Mouse (Mus musculus): ENCODE results near the gene Palm. TPM values are rescaled to one million over a fixed set of nuclear protein-coding genes. Genes with fewer than 3 reads are reported as not detected.

Palm gene
- polyA plus RNA-seq, 1 experiment from 2014 or later: 132 TPM

DNA sequence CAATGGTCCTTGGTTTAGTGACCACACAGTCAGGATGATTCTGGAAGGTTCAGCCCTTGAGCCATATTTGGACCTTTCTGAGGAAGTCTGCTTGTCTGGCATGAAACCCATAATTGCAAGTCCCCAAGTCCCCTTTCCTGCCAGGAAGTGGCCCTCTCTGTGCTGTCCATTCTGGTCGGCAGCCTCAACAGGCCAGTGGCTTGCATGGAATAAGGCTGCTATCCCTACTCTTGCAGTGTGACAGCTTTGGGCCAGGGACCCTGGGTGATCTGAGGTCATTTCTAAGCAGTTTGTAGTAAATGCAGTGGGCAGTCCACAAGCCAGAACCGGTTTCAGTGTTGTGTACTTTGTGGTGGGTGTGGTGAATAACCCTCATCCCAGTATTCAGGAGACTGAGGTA, 44.8 kb downstream of the Palm start:
- H3K9ac ChIP-seq (ENCODE audit: low read depth, low read length): no peak overlapping the region
- no peak overlapping the region for H3K4me2 ChIP-seq (replicated peaks; ENCODE audit: low read depth, low read length)
- no peak overlapping the region for H3K4me3 ChIP-seq (ENCODE audit: low read depth, low read length)
- WGBS: 80% methylated on average over 2 of the region's 2 CpGs
- no peaks in the 10 kb centered on the region for H3K4me1 ChIP-seq (replicated peaks; ENCODE audit: control insufficient read depth, insufficient read depth, low read length)
- H3K27ac ChIP-seq (ENCODE audit: low read depth, low read length): no peak overlapping the region
- H3K36me3 ChIP-seq (ENCODE audit: control insufficient read depth, insufficient read depth, low read length): no peaks in the 10 kb centered on the region
- ATAC-seq (ENCODE audit: low FRiP score) (no peak), DNase-seq (ENCODE audit: low spot score) (no peak)
- H3K27me3 ChIP-seq (ENCODE audit: control insufficient read depth, insufficient read depth, low read length): no peaks in the 10 kb centered on the region
- H3K9me3 ChIP-seq (ENCODE audit: control insufficient read depth, low read length): no peaks in the 10 kb centered on the region

DNA sequence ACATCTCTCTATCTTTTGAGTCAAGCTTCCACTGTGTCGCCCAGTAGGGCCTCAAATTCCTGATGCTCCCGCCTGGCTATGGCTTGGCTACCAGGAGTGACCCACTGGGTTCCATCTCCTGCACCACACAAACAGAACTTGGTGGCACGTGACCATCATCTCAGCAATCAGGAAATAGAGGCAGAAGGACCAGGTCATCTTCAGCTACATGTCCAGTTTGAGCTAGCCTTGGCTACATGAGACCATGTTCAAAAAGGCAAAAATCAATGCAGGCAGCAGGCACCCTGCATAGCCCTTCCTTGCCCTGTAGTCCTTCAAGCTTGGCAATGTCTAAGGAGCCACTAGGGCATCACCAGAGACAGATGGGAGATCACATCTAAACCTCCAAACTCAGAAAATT, 46.7 kb downstream of the Palm start:
- Histone ChIP-seq H3K4me2 (replicated peaks; ENCODE audit: low read depth, low read length) (no peak overlapping the region), H3K36me3 (ENCODE audit: control insufficient read depth, insufficient read depth, low read length) (no peaks in the 10 kb centered on the region), H3K4me3 (ENCODE audit: low read depth, low read length) (no peak overlapping the region), H3K9ac (ENCODE audit: low read depth, low read length) (no peak overlapping the region), H3K4me1 (replicated peaks; ENCODE audit: control insufficient read depth, insufficient read depth, low read length) (no peaks in the 10 kb centered on the region), H3K27ac (ENCODE audit: low read depth, low read length) (no peak overlapping the region), H3K27me3 (ENCODE audit: control insufficient read depth, insufficient read depth, low read length) (no peaks in the 10 kb centered on the region), H3K9me3 (ENCODE audit: control insufficient read depth, low read length) (no peaks in the 10 kb centered on the region)
- no peak for ATAC-seq (ENCODE audit: low FRiP score)
- WGBS: 84% methylated on average over 3 of the region's 3 CpGs
- DNase-seq (ENCODE audit: low spot score): no peak

DNA sequence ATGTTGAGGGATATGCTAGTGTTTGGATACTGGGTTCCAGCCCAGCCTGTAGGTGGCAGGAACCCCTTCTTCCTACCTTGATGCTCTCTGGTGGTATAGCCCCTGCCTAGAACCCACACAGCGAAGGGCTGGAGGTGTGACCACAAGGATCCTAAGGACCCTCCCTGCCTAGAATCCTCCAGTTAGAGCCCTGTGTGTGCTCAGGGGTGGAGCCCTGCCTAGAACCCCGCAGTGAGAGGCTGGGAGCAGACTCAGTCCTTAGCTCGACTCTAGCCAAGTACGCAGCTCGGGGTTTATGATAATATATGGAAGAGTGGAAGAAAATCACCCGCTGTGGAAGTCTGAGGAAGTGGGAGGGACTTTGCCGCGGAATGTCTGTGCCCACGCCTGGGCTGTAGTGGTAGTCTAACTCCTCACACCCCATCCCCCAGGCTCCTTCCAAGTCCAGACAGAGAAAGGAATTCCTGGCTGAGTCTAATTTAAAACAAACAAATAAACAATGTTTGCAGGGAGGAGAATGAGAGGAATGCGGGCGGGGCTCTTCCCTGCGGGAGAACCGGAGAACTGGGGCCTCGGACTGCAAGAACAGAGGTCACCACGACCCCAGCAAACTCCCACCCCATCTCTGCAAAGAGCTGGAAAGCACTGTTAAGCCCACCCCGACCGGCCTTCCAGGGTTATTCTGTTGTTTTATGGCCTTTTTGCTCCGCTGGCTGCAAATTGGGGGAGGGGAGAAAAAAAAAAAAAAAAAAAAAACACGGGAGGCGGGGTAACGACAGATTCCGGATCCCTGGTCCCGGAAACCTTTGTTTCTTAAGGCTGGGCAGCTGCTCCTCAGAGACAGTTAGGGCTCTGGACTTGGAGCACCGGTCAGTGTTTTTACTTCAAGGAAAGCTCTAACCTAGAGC, 47.5 kb downstream of the Palm start:
- H3K27ac ChIP-seq (ENCODE audit: low read depth, low read length): peak overlapping the region; percentile 47
- H3K4me1 ChIP-seq (replicated peaks; ENCODE audit: control insufficient read depth, insufficient read depth, low read length): no peaks in the 10 kb centered on the region
- H3K9me3 ChIP-seq (ENCODE audit: control insufficient read depth, low read length): no peaks in the 10 kb centered on the region
- H3K4me2 ChIP-seq (replicated peaks; ENCODE audit: low read depth, low read length): peak overlapping the region; percentile 50
- under 1% methylated on average over 23 of the region's 24 CpGs for WGBS
- H3K27me3 ChIP-seq (ENCODE audit: control insufficient read depth, insufficient read depth, low read length): no peaks in the 10 kb centered on the region
- H3K9ac ChIP-seq (ENCODE audit: low read depth, low read length): peak overlapping the region; percentile 32
- DNase-seq (ENCODE audit: low spot score) (peak; percentile 70), ATAC-seq (ENCODE audit: low FRiP score) (peak; percentile 76)
- H3K4me3 ChIP-seq (ENCODE audit: low read depth, low read length): peak overlapping the region; percentile 11
- no peaks in the 10 kb centered on the region for H3K36me3 ChIP-seq (ENCODE audit: control insufficient read depth, insufficient read depth, low read length)

DNA sequence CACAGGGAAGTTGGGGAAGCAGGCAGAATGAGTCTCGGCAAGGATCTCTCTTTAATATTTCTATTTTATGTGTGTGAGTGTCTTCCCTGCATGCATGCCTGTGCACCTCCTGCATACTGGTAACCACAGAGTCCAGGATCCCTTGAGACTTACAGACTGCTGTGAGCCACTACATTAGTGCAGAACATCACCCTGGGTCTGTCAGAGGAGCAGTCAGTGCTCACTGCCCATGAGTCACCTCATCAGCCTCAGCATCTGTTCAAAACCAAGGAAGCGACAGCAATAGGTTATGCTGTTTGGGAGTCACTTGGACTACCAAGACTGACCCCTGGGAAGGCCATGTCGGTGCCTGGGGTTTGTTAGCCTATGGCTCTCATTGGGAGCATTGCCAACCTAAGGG, 49.0 kb downstream of the Palm start:
- H3K9ac ChIP-seq (ENCODE audit: low read depth, low read length): no peak overlapping the region
- DNase-seq (ENCODE audit: low spot score): no peak
- H3K36me3 ChIP-seq (ENCODE audit: control insufficient read depth, insufficient read depth, low read length): no peaks in the 10 kb centered on the region
- H3K4me2 ChIP-seq (replicated peaks; ENCODE audit: low read depth, low read length): no peak overlapping the region
- H3K4me3 ChIP-seq (ENCODE audit: low read depth, low read length): no peak overlapping the region
- WGBS: 67% methylated on average over 3 of the region's 3 CpGs
- H3K4me1 ChIP-seq (replicated peaks; ENCODE audit: control insufficient read depth, insufficient read depth, low read length): no peaks in the 10 kb centered on the region
- H3K9me3 ChIP-seq (ENCODE audit: control insufficient read depth, low read length): no peaks in the 10 kb centered on the region
- no peaks in the 10 kb centered on the region for H3K27me3 ChIP-seq (ENCODE audit: control insufficient read depth, insufficient read depth, low read length)
- no peak for ATAC-seq (ENCODE audit: low FRiP score)
- H3K27ac ChIP-seq (ENCODE audit: low read depth, low read length): 0 out of 2 replicates have a peak overlapping the region, but pooled peaks have one; percentile 19

DNA sequence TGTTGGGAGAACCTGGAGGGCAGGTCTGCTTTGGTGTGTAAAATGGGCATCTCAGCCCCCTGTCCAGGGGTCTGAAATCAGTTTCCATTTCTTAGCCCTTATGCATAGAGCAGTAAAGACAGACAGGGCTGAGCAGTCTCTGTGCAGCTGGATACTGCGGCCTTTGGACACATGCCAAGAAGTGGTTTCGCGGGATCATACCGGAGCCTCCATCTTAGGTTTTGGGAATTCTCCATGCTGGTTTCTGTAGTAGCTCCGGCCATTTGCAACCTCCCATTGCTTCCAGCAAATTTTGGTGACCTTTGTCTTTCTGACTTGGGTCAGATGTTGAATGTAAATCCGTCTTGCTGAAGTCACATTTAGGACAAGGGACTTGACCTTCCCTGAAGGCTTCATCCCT, 50.1 kb downstream of the Palm start:
- ATAC-seq (ENCODE audit: low FRiP score): no peak
- H3K4me3 ChIP-seq (ENCODE audit: low read depth, low read length): no peak overlapping the region
- DNase-seq (ENCODE audit: low spot score): no peak
- 81% methylated on average over 6 of the region's 6 CpGs for WGBS
- H3K4me1 ChIP-seq (replicated peaks; ENCODE audit: control insufficient read depth, insufficient read depth, low read length): no peaks in the 10 kb centered on the region
- no peak overlapping the region for H3K9ac ChIP-seq (ENCODE audit: low read depth, low read length)
- no peaks in the 10 kb centered on the region for H3K9me3 ChIP-seq (ENCODE audit: control insufficient read depth, low read length)
- no peaks in the 10 kb centered on the region for H3K27me3 ChIP-seq (ENCODE audit: control insufficient read depth, insufficient read depth, low read length)
- H3K36me3 ChIP-seq (ENCODE audit: control insufficient read depth, insufficient read depth, low read length): no peaks in the 10 kb centered on the region
- no peak overlapping the region for H3K4me2 ChIP-seq (replicated peaks; ENCODE audit: low read depth, low read length)
- H3K27ac ChIP-seq (ENCODE audit: low read depth, low read length): no peak overlapping the region

DNA sequence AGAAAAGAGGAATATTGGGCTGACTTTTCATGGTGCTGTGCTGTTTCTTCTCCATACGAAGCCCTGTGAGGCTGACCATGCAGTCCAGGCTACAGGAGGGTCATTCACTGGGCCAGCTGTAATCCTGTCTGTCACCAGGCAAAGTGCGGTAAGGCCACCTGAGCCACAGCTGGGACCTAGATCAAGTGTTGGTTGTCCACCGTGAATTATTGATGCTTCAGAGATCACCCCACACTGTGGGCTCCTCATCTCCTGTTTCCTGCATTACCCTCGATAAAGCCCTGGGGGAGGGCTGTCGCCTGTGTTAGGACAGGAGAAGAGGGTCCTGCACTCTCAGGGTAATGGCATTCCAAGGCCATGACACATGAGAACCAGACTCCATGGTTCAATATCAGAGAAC, 53.2 kb downstream of the Palm start:
- DNase-seq (ENCODE audit: low spot score) (no peak), ATAC-seq (ENCODE audit: low FRiP score) (no peak)
- no peak overlapping the region for H3K4me2 ChIP-seq (replicated peaks; ENCODE audit: low read depth, low read length)
- H3K9me3 ChIP-seq (ENCODE audit: control insufficient read depth, low read length): no peaks in the 10 kb centered on the region
- no peak overlapping the region for H3K9ac ChIP-seq (ENCODE audit: low read depth, low read length)
- 63% methylated on average over 5 of the region's 5 CpGs for WGBS
- H3K4me3 ChIP-seq (ENCODE audit: low read depth, low read length): no peak overlapping the region
- peaks cover 1% of the 10 kb centered on the region; the same call in 1 of the 2 replicates for H3K4me1 ChIP-seq (replicated peaks; ENCODE audit: control insufficient read depth, insufficient read depth, low read length)
- no peak overlapping the region for H3K27ac ChIP-seq (ENCODE audit: low read depth, low read length)
- no peaks in the 10 kb centered on the region for H3K36me3 ChIP-seq (ENCODE audit: control insufficient read depth, insufficient read depth, low read length)
- H3K27me3 ChIP-seq (ENCODE audit: control insufficient read depth, insufficient read depth, low read length): no peaks in the 10 kb centered on the region

DNA sequence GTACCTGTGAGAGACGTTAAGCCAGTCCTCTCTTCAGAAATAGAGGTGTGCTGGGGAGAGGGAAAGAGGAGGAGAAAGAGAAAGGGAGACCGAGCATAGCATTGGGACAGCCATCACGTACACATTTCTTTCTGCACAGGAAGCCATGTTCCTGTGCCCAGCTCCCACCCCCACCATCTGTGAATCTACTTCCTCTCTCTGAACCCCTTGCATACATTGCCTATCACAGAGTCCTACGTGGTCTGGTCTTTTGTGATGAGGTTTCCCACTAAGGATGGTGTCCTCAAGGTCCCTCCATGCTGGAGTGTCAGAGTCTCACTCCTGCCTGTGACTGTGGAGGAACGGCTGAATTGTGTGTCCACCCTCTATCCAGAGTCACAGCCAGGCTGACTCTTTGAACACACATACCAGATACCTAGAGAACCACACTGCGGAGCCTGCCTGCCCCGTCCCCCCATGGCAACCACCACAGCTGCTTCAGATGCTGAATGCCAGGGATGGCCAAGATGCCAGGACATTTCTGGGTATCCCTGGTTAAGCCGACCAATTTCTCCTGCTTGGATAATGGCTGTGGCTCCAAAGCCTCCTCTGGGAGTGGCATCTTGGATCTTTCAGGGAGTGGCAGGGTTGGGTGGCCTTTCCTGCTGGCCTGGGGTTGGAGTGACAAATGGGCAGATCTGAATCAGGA, 56.7 kb downstream of the Palm start:
- no peak for DNase-seq (ENCODE audit: low spot score)
- ATAC-seq (ENCODE audit: low FRiP score): no peak
- H3K9me3 ChIP-seq (ENCODE audit: control insufficient read depth, low read length): no peaks in the 10 kb centered on the region
- peaks cover 14% of the 10 kb centered on the region for H3K4me1 ChIP-seq (replicated peaks; ENCODE audit: control insufficient read depth, insufficient read depth, low read length)
- H3K9ac ChIP-seq (ENCODE audit: low read depth, low read length): no peak overlapping the region
- H3K27me3 ChIP-seq (ENCODE audit: control insufficient read depth, insufficient read depth, low read length): no peaks in the 10 kb centered on the region
- H3K36me3 ChIP-seq (ENCODE audit: control insufficient read depth, insufficient read depth, low read length): no peaks in the 10 kb centered on the region
- no peak overlapping the region for H3K27ac ChIP-seq (ENCODE audit: low read depth, low read length)
- no peak overlapping the region for H3K4me3 ChIP-seq (ENCODE audit: low read depth, low read length)
- no peak overlapping the region for H3K4me2 ChIP-seq (replicated peaks; ENCODE audit: low read depth, low read length)
- WGBS: 85% methylated on average over 8 of the region's 8 CpGs

DNA sequence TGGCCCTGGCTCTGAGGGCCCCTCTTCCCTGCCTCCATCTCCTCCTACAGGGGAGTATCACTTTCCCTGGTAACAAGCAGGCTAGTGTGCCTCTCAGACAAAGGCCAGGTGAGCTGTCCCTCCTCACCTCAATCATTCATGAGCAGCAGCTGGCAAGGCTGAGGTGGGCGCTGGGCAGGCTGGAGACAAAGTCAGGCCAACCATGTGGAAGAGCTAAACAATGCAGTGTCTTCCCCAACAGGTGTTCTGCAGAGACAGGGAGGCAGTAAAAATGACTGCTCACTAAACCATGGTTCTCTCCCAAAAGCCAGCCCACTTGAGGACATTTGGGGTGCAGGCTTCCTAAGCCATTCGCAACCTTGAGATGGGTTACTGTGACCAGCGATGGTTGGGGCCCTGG, 58.3 kb downstream of the Palm start:
- no peak overlapping the region for H3K9ac ChIP-seq (ENCODE audit: low read depth, low read length)
- peak overlapping the region; percentile 10; the same call in 1 of the 2 replicates for H3K4me3 ChIP-seq (ENCODE audit: low read depth, low read length)
- peaks cover 22% of the 10 kb centered on the region for H3K4me1 ChIP-seq (replicated peaks; ENCODE audit: control insufficient read depth, insufficient read depth, low read length)
- ATAC-seq (ENCODE audit: low FRiP score): no peak
- DNase-seq (ENCODE audit: low spot score): no peak
- peak overlapping the region; percentile 100 for H3K27ac ChIP-seq (ENCODE audit: low read depth, low read length)
- H3K36me3 ChIP-seq (ENCODE audit: control insufficient read depth, insufficient read depth, low read length): no peaks in the 10 kb centered on the region
- no peaks in the 10 kb centered on the region for H3K9me3 ChIP-seq (ENCODE audit: control insufficient read depth, low read length)
- no peaks in the 10 kb centered on the region for H3K27me3 ChIP-seq (ENCODE audit: control insufficient read depth, insufficient read depth, low read length)
- no peak overlapping the region for H3K4me2 ChIP-seq (replicated peaks; ENCODE audit: low read depth, low read length)
- WGBS: 84% methylated on average over 3 of the region's 3 CpGs
